Mouse (Mus musculus): Measurements from ENCODE around the gene Otub2. TPM values are rescaled to one million over a fixed set of nuclear protein-coding genes. Genes with fewer than 3 reads are reported as not detected.

Gene Otub2
- total RNA-seq, 2 experiments from 2014 or later: 2.6 to 4.5 TPM

GRCm38 (mm10) chr12:103368777-103369176, 19.7 kb upstream of the Otub2 start:
- intact Hi-C loops (cut with DNase I): loop anchor here (1.0 to 5.0 kb wide), 2 partner anchors 43 to 226 kb away; no protein-coding TSS in a partner anchor
- DNase-seq: no peak

- intact Hi-C loops (cut with DNase I): no loop called here
- DNase-seq: no peak
Measured at GRCm38 (mm10) chr12:103370861-103371260, 17.6 kb upstream of the Otub2 start.

- intact Hi-C loops (cut with DNase I): no loop called here
- DNase-seq: peak; percentile 62 to 70
Measured at GRCm38 (mm10) chr12:103371711-103372110, 16.8 kb upstream of the Otub2 start.

- DNase-seq: no peak
- intact Hi-C loops (cut with DNase I): no loop called here
Measured at GRCm38 (mm10) chr12:103373530-103374236, 14.8 kb upstream of the Otub2 start.

GRCm38 (mm10) chr12:103376124-103376523, 12.4 kb upstream of the Otub2 start:
- no peak for DNase-seq
- intact Hi-C loops (cut with DNase I): no loop called here

GRCm38 (mm10) chr12:103376774-103377173, 11.7 kb upstream of the Otub2 start:
- intact Hi-C loops (cut with DNase I): no loop called here
- no peak for DNase-seq

GRCm38 (mm10) chr12:103380226-103380625, 8.3 kb upstream of the Otub2 start:
- no peak for DNase-seq
- intact Hi-C loops (cut with DNase I): no loop called here

- intact Hi-C loops (cut with DNase I): loop anchor here (2.0 kb wide), 1 partner anchor 35 kb away; the partner anchor contains the start of gene Ddx24
- DNase-seq: no peak
Measured at GRCm38 (mm10) chr12:103389348-103389727, 856 bp downstream of the Otub2 start.

- no peak for DNase-seq
- intact Hi-C loops (cut with DNase I): loop anchor here (2.0 kb wide), 1 partner anchor 35 kb away; the partner anchor contains the start of gene Ddx24
Measured at GRCm38 (mm10) chr12:103389982-103390381, 1.5 kb downstream of the Otub2 start.

- no peak for DNase-seq
- intact Hi-C loops (cut with DNase I): no loop called here
Measured at GRCm38 (mm10) chr12:103391098-103391497, 2.6 kb downstream of the Otub2 start.

GRCm38 (mm10) chr12:103393528-103393927, 5.0 kb downstream of the Otub2 start:
- intact Hi-C loops (cut with DNase I): no loop called here
- DNase-seq: no peak

GRCm38 (mm10) chr12:103395486-103396275, 7.2 kb downstream of the Otub2 start:
- intact Hi-C loops (cut with DNase I): no loop called here
- no peak for DNase-seq

GRCm38 (mm10) chr12:103396751-103397150, 8.3 kb downstream of the Otub2 start:
- intact Hi-C loops (cut with DNase I): no loop called here
- no peak for DNase-seq

GRCm38 (mm10) chr12:103404131-103404530, 15.6 kb downstream of the Otub2 start:
- DNase-seq: no peak
- intact Hi-C loops (cut with DNase I): no loop called here

GRCm38 (mm10) chr12:103407720-103408119, 19.2 kb downstream of the Otub2 start, which contains the start of gene 9330161L09Rik:
9330161L09Rik (minus strand) TSS chr12:103407820.
- DNase-seq: no peak
- intact Hi-C loops (cut with DNase I): no loop called here

GRCm38 (mm10) chr12:103408144-103408543, 19.7 kb downstream of the Otub2 start:
- DNase-seq: no peak
- intact Hi-C loops (cut with DNase I): no loop called here

GRCm38 (mm10) chr12:103425016-103425728, 36.7 kb downstream of the Otub2 start:
- DNase-seq: peak in 1 of 2 experiments; percentile 17
- intact Hi-C loops (cut with DNase I): loop anchor here (2.0 kb wide), 1 partner anchor 36 kb away; the partner anchor contains the start of gene Otub2

- intact Hi-C loops (cut with DNase I): loop anchor here (1.0 to 2.0 kb wide), 3 partner anchors 19 to 66 kb away; partner anchors contain the start of gene Otub2
- peak; percentile 95 to 96 for DNase-seq
Measured at GRCm38 (mm10) chr12:103425729-103426470, 37.4 kb downstream of the Otub2 start, which contains the start of gene Ddx24. Ddx24 (minus strand) TSS chr12:103425830.

GRCm38 (mm10) chr12:103426710-103427109, 38.2 kb downstream of the Otub2 start:
- intact Hi-C loops (cut with DNase I): loop anchor here (1.0 to 2.0 kb wide), 2 partner anchors 18 to 66 kb away; no protein-coding TSS in a partner anchor

GRCm38 (mm10) chr12:103433430-103433829, 44.9 kb downstream of the Otub2 start:
- intact Hi-C loops (cut with DNase I): no loop called here
- DNase-seq: peak in 1 of 2 experiments; percentile 21

More at GRCm38 (mm10) chr12:103426710-103427109, 38.2 kb downstream of the Otub2 start:
- DNase-seq: no peak
